Mouse (Mus musculus) midbrain, embryonic 15.5 days (tissue): ENCODE measurements around the gene Evi5. TPM values are rescaled to one million over a fixed set of nuclear protein-coding genes. Genes with fewer than 3 reads are reported as not detected.
A peak's percentile ranks its signal among the peaks of the same experiment; 100 is the strongest.

Source experiments
- ATAC-seq: fragments of 200-750 bp; cut with Nextera tagmentation; replicated peaks from 2 replicates; pipeline ENCODE4 v1.8.0; 2017; ENCODE audit warnings: moderate TSS enrichment
- H3K27ac ChIP-seq: fragments of 300-500 bp; sonication (generic); 2 replicates; pipeline ENCODE4 v1.5.1; 2015; ENCODE audit warnings: mild to moderate bottlenecking, inconsistent platforms
- H3K27me3 ChIP-seq: fragments of 300-500 bp; sonication (generic); replicated peaks from 2 replicates; pipeline ENCODE4 v1.6.1; 2015; ENCODE audit warnings: inconsistent platforms
- H3K36me3 ChIP-seq: fragments of 300-500 bp; sonication (generic); replicated peaks from 2 replicates; pipeline ENCODE4 v1.6.1; 2015; ENCODE audit warnings: inconsistent platforms
- H3K4me1 ChIP-seq: fragments of 300-500 bp; sonication (generic); 2 replicates; pipeline ENCODE4 v1.6.1; 2015; ENCODE audit warnings: inconsistent platforms
- H3K4me2 ChIP-seq: fragments of 300-500 bp; sonication (generic); 2 replicates; pipeline ENCODE4 v1.6.1; 2015; ENCODE audit warnings: inconsistent platforms, mild to moderate bottlenecking, moderate library complexity
- H3K4me3 ChIP-seq: fragments of 300-500 bp; sonication (generic); 2 replicates; pipeline ENCODE4 v1.5.1; 2015; ENCODE audit warnings: mild to moderate bottlenecking, inconsistent platforms
- H3K9ac ChIP-seq: fragments of 300-500 bp; sonication (generic); 2 replicates; pipeline ENCODE4 v1.6.1; 2015; ENCODE audit warnings: mild to moderate bottlenecking, inconsistent platforms
- H3K9me3 ChIP-seq: fragments of 300-500 bp; sonication (generic); 2 replicates; pipeline ENCODE4 v1.6.1; 2016; ENCODE audit warnings: inconsistent platforms
- WGBS: fragments of 180-500 bp; shearing (Covaris S2); methylation state at CpG from one replicate; pipeline ENCODE4 v1.1.7; 2015; ENCODE audit warnings: mixed read lengths; 5-methylcytosine and 5-hydroxymethylcytosine counted together
- polyA plus RNA-seq: library from polyadenylated mRNA; unstranded; fragments of >200 nt; fragmentation: Nextera tagmentation; extraction: Ambion mirVana; gene quantifications from 2 replicates; pipeline ENCODE4 v1.2.1, GENCODE M21; 2015

Evi5 gene
- polyA plus RNA-seq, 1 experiment from 2014 or later, result 48.5 TPM

DNA sequence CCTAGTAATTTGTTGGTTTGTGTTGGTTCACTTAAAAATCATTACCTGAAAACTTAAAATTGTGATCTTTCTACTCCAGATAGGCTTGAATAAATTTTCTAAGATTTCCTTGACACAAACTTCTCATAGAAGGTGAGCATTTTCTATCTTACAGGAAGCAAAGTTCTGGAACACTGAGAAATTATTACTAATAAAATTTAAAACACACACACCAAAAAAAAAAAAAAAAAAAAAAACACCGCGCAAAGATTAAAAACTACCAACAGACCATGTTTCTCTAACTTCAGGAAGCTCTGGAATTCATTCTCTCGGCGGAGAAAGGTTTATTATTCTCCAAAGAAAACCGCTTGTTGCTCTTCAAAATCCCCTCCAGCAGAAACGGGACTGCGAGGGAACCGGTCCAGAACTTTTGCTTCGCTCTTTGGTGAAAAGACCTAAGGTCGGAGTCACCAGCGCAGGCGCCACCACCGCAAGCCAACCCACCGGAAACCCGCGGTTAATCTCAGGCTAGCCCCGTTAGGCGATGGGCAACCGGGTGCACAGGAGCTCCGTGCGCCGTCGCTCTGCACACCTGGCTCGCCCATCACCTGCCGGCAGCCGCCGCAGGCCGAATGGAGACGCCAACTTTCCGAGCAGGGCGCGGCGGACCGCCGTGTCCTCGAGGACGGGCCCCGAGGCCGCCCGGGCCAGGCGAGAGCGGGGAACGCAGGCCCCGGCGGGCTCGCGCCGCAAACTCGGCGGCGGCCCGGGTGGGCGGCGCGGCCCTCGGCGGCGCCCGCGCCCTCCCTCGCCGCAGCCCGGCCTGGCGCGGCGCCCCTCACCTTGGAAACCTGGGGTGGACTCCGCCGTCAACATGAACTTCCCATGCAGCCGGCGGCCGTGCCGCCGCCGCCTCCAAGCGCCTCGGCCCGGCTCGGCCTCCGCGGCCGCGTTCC is 6.7 kb downstream of the Evi5 start:
- WGBS, result under 1% methylated on average over 72 of the region's 82 CpGs
- ATAC-seq, result peak; percentile 87
- H3K4me2 ChIP-seq, result peak overlapping the region; percentile 74

DNA sequence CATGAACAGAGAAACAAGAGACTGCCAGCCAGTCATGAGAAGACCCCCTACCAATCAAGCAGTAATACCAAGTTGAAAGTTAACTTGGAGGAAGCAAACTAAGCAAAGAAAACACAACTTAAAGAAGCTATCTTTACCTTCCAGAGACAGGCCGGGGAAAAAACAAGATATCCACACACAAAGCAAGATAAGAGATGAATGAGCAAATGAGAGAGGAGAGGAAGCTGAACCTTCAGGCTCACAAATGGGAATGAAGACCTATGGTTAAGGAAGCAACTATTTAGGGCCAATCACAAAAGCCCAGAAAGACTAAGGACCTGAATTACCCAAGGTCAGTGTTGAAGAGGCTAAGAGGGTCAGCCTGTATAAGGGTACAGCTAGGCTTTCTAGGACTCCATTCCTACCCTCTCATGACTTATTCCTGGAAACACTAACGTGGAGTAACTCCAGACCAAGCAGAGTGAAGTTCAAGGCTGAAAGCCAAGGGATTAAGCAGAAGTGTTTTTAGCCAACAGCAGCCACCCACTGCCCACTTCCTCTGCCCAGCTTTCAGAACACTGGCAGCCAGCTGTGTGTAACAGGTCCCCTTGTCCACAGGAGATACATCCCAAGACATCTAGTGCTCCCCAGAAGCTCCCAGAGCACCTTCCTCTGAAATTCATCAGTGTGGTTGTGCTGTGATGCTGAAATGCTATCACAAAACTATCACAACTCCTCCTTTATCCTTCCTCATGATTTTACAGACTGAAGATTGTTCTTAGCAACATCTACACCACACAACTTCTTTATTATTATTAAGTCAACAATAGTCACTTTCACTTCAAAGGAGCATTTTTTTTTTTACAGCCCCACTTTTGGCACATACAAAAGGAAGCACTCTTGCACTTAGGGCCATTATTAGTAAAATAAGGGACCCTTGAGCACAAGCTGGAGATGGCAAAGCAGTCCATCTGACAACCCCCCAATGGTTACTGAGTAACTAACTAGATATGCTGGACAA is 8.5 kb downstream of the Evi5 start:
- Histone ChIP-seq H3K9ac (no peak overlapping the region), H3K36me3 (no peaks in the 10 kb centered on the region), H3K27ac (no peak overlapping the region), H3K4me3 (no peak overlapping the region), H3K27me3 (no peaks in the 10 kb centered on the region), H3K4me2 (no peak overlapping the region), H3K9me3 (no peaks in the 10 kb centered on the region), H3K4me1 (peaks cover 15% of the 10 kb centered on the region)
- 71% methylated on average over 2 of the region's 2 CpGs for WGBS
- ATAC-seq, result no peak

More for the DNA sequence above, 6.7 kb downstream of the Evi5 start:
- H3K27ac ChIP-seq, result peak overlapping the region; percentile 92
- H3K4me1 ChIP-seq, result peaks cover 15% of the 10 kb centered on the region
- peak overlapping the region; percentile 76 for H3K4me3 ChIP-seq
- H3K9ac ChIP-seq, result peak overlapping the region; percentile 71
- no peaks in the 10 kb centered on the region for H3K9me3 ChIP-seq
- 0 out of 2 replicates have a peak, but pooled peaks cover 3% of the 10 kb centered on the region for H3K27me3 ChIP-seq
- no peaks in the 10 kb centered on the region for H3K36me3 ChIP-seq

DNA sequence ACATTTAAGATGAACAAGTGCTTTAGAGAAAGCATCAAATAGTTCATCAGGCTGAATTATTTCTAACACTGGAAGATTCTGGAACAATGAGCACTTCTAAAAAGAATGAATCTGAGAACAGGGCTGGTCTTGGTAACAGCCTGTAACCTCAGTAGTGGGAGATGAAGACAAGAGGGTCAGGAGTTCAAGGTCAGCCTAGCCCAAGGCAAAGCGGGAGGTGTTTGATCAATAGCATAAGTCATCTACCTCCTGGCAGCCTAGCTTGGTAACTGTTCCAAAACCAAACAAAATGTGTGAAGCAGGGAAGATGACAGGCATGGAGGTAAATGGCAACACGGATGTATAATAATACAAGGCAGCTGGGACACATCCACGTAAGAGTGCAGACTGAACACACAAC is 10.9 kb downstream of the Evi5 start:
- no peak for ATAC-seq
- H3K4me1 ChIP-seq, result peaks cover 15% of the 10 kb centered on the region
- WGBS, result 88% methylated on average over 3 of the region's 3 CpGs
- no peaks in the 10 kb centered on the region for H3K36me3 ChIP-seq
- no peak overlapping the region for H3K27ac ChIP-seq
- H3K9me3 ChIP-seq, result no peaks in the 10 kb centered on the region
- no peak overlapping the region for H3K4me3 ChIP-seq
- H3K9ac ChIP-seq, result no peak overlapping the region
- H3K27me3 ChIP-seq, result no peaks in the 10 kb centered on the region
- no peak overlapping the region for H3K4me2 ChIP-seq

DNA sequence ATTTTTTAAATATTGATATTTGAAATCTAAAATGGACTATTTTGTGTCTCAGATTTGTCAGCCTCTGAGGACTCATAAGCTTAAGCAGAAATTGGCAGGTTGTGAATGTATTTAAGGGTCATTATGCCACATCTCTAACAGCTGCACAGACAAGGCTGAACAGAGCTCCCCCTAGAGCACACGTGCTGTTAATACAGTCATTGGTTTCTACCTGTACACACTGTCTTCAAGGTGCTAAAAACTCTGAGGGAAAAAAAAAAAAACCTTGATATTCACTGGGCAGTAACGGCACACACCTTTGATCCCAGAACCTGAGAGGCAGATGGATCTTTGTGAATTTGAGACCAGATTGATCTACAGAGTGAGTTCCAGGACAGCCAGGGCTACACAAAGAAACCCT is 15.9 kb downstream of the Evi5 start:
- no peaks in the 10 kb centered on the region for H3K9me3 ChIP-seq
- H3K4me3 ChIP-seq, result no peak overlapping the region
- H3K27ac ChIP-seq, result no peak overlapping the region
- no peaks in the 10 kb centered on the region for H3K36me3 ChIP-seq
- H3K4me1 ChIP-seq, result 0 out of 2 replicates have a peak, but pooled peaks cover under 1% of the 10 kb centered on the region
- H3K9ac ChIP-seq, result no peak overlapping the region
- 52% methylated on average over 2 of the region's 2 CpGs for WGBS
- ATAC-seq, result no peak
- H3K4me2 ChIP-seq, result no peak overlapping the region
- H3K27me3 ChIP-seq, result no peaks in the 10 kb centered on the region

DNA sequence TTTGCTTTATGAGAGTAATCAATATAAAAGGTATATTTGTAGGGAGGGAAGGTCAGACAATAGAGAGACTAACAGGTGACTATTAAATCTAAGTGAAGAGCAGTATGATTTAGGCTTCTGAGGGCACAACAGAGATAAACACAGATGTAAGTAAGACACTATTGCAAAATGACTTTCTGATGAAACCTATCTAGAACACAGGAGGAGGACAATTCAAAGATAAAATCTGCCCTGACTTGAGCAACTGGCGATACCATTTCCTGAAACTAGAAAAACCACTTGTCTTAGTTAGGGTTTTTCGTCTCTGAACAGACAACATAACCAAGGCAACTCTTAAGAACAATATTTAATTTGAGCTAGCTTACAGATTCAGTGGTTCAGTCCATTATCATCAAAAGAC is 19.4 kb downstream of the Evi5 start:
- Histone ChIP-seq H3K9me3 (no peaks in the 10 kb centered on the region), H3K9ac (no peak overlapping the region), H3K4me1 (0 out of 2 replicates have a peak, but pooled peaks cover 4% of the 10 kb centered on the region), H3K4me3 (no peak overlapping the region), H3K36me3 (no peaks in the 10 kb centered on the region), H3K27me3 (no peaks in the 10 kb centered on the region), H3K4me2 (no peak overlapping the region), H3K27ac (no peak overlapping the region)
- no peak for ATAC-seq
- WGBS, result 93% methylated on average over 2 of the region's 2 CpGs

DNA sequence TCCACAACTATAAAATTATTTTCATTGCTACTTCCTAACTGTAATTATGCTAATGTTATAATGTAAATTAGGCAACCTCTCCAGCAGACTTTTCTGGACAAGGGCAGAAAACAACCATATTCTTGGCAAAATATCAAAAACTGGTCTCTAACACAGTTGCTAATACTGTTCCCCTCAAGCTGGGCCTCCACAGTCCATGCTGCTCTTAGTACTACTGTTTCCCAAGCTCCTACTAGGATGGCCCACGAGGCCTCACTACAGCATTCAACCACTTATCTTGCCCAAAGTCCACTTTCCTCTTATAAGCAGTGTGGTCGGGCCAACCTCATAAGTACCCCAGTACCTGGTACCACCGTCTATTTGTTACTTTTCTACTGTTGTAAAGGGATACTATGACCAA is 20.4 kb downstream of the Evi5 start:
- 77% methylated on average over 3 of the region's 3 CpGs for WGBS
- 0 out of 2 replicates have a peak, but pooled peaks cover 4% of the 10 kb centered on the region for H3K4me1 ChIP-seq
- no peak for ATAC-seq
- no peak overlapping the region for H3K27ac ChIP-seq
- no peak overlapping the region for H3K4me3 ChIP-seq
- no peaks in the 10 kb centered on the region for H3K36me3 ChIP-seq
- no peaks in the 10 kb centered on the region for H3K9me3 ChIP-seq
- H3K4me2 ChIP-seq, result no peak overlapping the region
- H3K9ac ChIP-seq, result no peak overlapping the region
- no peaks in the 10 kb centered on the region for H3K27me3 ChIP-seq

DNA sequence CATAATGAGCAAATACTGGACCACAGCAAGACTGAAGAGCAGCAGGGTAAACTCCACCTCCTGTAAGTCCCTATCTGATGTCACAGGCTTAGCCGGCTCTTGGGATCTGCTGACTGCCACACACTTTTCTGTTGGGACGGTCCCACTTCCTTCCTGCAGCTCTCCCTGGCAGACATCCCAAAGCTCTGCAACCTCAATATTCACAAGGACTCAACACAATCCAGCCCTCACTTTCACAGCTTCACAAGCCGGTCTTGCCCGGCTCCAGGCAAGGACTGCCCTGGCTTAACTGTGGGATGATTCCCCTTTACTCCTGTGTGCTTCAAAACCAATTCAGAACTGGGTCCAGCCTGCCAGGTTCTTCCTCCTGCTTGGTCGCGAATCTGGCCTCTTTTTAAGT is 21.1 kb downstream of the Evi5 start:
- no peak overlapping the region for H3K9ac ChIP-seq
- peak overlapping the region; percentile 31; the same call in 1 of the 2 replicates for H3K27ac ChIP-seq
- H3K36me3 ChIP-seq, result no peaks in the 10 kb centered on the region
- H3K4me2 ChIP-seq, result no peak overlapping the region
- 0 out of 2 replicates have a peak, but pooled peaks cover 4% of the 10 kb centered on the region for H3K4me1 ChIP-seq
- WGBS, result 16% methylated on average over 6 of the region's 6 CpGs
- H3K27me3 ChIP-seq, result no peaks in the 10 kb centered on the region
- no peak overlapping the region for H3K4me3 ChIP-seq
- ATAC-seq, result 0 out of 2 replicates have a peak, but pooled peaks have one; percentile 14
- H3K9me3 ChIP-seq, result no peaks in the 10 kb centered on the region

DNA sequence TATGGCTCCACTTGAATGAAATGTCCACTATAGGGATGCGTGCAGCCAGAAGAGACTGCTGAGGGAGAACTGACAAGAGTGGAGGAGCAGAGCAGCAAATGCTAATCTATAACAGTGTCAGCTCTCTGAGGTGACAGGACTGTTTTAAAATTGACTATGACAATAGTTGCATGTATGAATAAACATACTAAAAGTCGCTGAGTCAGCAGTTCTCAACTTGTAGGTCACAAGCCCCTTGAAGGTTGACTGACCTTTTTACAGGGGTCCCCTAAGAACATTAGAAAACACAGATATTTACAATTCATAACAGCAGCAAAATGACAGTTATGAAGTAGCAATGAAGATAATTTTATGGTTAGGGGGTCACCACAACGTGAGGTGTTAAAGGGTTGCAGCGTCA is 25.9 kb downstream of the Evi5 start:
- H3K4me3 ChIP-seq, result no peak overlapping the region
- no peaks in the 10 kb centered on the region for H3K27me3 ChIP-seq
- ATAC-seq, result no peak
- no peak overlapping the region for H3K4me2 ChIP-seq
- no peaks in the 10 kb centered on the region for H3K36me3 ChIP-seq
- H3K9me3 ChIP-seq, result no peaks in the 10 kb centered on the region
- WGBS, result 86% methylated on average over 4 of the region's 4 CpGs
- no peak overlapping the region for H3K9ac ChIP-seq
- H3K4me1 ChIP-seq, result peaks cover 3% of the 10 kb centered on the region; the same call in 1 of the 2 replicates
- H3K27ac ChIP-seq, result no peak overlapping the region

DNA sequence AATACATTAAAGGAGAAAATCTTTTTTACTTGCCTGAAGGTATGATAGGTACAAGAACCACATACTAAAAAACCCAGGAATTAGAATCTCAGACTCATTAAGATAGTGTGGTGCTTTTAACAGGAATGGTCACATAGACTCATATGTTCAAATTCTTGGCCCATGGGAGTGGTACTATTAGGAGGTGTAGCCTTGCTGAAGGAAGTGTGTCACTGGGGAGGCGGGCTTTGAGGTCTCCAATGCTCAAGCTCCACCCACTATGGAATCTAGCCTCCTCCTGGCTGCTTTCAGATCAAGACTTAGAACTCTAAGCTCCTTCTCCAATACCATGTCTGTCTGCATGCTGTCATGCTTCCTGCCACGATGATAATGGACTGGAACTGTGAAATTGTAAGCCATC is 27.1 kb downstream of the Evi5 start:
- Histone ChIP-seq H3K9me3 (no peaks in the 10 kb centered on the region), H3K4me3 (no peak overlapping the region)

DNA sequence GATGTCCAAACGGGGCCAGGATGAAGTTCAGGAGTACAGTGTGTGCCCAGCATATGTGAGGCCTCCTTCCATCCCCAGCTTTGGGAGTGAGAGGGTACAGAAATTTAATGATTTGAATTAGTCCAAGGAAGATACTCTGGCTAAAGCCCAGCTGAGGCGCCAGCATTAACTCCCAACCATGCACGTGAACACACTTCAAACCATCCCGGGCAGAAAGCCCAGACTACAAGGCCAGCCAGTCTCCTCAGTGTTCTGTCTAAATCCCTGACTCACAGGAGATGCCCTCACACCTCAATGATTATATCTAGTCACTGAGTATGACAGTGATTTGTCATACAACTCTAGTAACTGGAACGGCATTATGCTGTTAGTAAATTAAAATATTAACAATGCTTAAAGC is 27.6 kb downstream of the Evi5 start:
- H3K9ac ChIP-seq, result no peak overlapping the region
- H3K4me3 ChIP-seq, result no peak overlapping the region
- H3K4me1 ChIP-seq, result no peaks in the 10 kb centered on the region; the same call in 1 of the 2 replicates
- no peaks in the 10 kb centered on the region for H3K27me3 ChIP-seq
- H3K27ac ChIP-seq, result no peak overlapping the region
- H3K36me3 ChIP-seq, result no peaks in the 10 kb centered on the region
- WGBS, result 76% methylated on average over 5 of the region's 5 CpGs
- no peak overlapping the region for H3K4me2 ChIP-seq
- ATAC-seq, result no peak
- H3K9me3 ChIP-seq, result no peaks in the 10 kb centered on the region

More for the DNA sequence above, 27.1 kb downstream of the Evi5 start:
- WGBS, result 73% methylated on average over 2 of the region's 2 CpGs
- Histone ChIP-seq H3K4me2 (no peak overlapping the region), H3K9ac (no peak overlapping the region), H3K4me1 (no peaks in the 10 kb centered on the region; the same call in 1 of the 2 replicates), H3K36me3 (no peaks in the 10 kb centered on the region), H3K27me3 (no peaks in the 10 kb centered on the region), H3K27ac (no peak overlapping the region)
- no peak for ATAC-seq

DNA sequence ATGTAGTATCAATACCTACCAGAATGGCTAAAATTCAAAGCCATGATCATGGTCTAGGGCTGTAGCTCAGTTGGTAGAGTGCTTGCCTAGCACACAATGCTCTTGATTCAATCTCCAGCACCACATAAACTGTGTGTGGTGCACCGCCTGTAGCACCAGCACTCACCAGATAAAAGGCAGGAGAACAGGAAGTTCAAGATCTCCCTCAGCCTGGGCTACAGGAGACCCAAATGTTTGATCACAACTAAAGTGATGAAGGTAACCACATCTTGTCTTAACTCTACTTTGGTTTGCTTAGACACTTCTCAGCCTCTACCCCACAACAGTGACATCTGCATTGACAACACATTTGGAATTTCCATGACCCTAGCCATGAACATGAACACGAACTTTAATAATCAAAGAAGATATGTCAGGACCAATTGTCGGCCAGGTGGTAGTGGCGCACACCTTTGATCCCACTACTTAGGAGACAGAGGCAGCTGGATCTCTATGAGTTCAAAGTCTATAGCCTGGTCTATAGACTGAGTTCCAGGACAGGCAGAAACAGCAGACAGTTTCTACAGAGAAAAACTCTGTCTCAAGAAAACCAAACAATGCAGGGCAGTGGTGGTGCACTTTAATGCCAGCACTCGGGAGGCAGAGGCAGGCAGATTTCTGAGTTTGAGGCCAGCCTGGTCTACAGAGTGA is 34.2 kb downstream of the Evi5 start:
- H3K27ac ChIP-seq, result no peak overlapping the region
- ATAC-seq, result no peak

More for the DNA sequence above, 34.2 kb downstream of the Evi5 start:
- WGBS, result 98% methylated on average over 5 of the region's 5 CpGs
- Histone ChIP-seq H3K27me3 (no peaks in the 10 kb centered on the region), H3K36me3 (0 out of 2 replicates have a peak, but pooled peaks cover 5% of the 10 kb centered on the region), H3K4me2 (no peak overlapping the region), H3K9ac (no peak overlapping the region), H3K4me3 (no peak overlapping the region), H3K4me1 (no peaks in the 10 kb centered on the region), H3K9me3 (no peaks in the 10 kb centered on the region)
